Mouse (Mus musculus) T-helper 1 cell (primary cell): ENCODE results near the gene Dnajb6.
"Not testable (repeated sequence)": the region's sequence is repeated elsewhere in the genome, so short reads cannot be mapped to it uniquely, and the experiment has no call there.

Experiments used
- in situ Hi-C: fragments of 300-600 bp; cut with MboI, MseI; formaldehyde crosslinking; loops from one replicate; pipeline ENCODE4 v1.15.1; 2025; ENCODE audit warnings: high pct_unique_total_duplicates

The Dnajb6 gene

DNA sequence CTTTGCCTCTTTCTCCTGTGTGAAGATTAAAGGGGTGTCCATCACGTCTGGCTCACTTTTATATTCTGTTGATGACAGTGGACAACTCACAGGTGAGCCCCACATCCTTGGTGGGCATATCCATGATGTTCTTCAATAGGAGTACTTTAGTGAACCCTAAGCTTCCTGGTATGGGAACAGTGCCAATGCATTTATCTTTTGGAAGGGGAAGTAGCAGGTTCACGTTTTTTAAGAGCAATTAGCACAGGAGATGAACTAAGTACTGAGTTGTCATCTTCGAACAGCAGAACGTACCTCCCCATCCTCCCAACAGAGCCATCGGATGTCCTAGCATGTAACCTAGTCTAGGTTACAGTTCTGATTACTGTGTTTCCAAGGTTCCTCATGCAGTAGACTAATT lies 23.8 kb downstream of the Dnajb6 start:
- in situ Hi-C loops, result no loop called here

DNA sequence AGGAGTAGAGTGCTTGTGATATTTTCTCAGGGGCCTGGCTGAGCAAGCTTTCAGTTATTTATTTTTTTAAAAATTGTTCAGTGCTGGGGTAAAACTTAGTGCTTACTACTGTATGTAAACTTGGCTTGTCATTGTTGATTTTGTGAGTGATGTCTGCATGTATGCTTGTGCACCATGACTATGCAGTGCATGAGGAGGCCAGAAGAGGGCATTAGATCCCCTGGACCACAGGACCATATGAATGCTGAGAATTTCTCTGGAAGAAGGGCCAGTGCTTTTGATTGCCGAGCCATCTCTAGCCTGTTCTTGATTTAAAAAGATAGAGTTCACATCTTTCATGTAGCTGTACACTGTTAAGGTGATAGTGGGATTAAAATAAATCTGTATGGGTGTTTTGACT lies 35.4 kb downstream of the Dnajb6 start:
- in situ Hi-C loops, result no loop called here

DNA sequence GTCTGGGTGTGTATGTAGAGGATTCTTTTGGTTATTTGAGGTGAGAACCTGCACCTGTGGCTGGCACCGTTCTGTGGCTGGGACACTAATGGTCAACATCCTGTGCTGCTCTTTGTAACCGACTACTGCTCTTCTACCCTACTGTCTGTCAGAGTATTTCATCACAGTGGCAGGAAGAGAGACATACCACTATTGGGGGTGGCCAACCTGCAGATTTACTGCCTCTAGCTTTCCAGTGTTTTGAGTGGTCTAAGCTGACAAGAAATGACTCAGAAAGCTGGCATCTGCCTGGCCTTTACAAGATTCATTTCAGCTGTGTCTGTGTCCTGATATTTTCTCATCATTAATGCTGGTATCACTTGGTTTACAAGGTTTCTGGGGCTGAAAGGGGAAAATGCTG lies 36.5 kb downstream of the Dnajb6 start:
- in situ Hi-C loops, result no loop called here

DNA sequence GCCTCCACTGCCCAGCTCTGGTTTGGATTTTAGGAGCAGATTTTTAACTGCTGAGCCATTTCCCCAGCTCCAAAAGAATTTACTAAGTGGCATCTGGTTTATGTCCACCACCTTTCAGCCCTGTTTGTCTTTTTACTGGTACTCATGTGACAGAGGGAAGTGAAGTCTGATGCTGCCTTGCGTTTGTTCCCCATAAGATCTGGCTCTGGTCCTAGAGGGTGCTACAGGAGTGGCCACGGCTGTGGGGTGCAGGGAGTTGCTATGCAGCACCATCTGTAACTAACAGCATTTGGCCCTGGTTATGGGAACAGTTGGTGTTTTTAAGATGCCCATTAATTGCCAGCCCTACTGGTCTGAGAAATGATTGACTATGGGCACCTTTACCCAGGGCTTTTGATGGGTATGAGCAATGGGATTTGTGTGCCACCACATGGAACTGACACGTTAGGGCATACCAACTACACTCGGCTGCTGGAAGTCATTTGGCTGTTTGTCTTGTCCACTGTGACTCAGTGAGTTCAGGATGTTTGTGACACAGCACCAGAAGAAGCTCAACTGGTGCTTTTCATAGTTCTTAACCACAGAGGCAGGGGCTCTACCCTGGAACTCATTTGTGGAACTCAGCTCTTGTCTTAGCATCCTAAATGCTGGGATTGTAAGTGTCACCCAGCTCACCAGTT lies 37.3 kb downstream of the Dnajb6 start:
- in situ Hi-C loops, result no loop called here

DNA sequence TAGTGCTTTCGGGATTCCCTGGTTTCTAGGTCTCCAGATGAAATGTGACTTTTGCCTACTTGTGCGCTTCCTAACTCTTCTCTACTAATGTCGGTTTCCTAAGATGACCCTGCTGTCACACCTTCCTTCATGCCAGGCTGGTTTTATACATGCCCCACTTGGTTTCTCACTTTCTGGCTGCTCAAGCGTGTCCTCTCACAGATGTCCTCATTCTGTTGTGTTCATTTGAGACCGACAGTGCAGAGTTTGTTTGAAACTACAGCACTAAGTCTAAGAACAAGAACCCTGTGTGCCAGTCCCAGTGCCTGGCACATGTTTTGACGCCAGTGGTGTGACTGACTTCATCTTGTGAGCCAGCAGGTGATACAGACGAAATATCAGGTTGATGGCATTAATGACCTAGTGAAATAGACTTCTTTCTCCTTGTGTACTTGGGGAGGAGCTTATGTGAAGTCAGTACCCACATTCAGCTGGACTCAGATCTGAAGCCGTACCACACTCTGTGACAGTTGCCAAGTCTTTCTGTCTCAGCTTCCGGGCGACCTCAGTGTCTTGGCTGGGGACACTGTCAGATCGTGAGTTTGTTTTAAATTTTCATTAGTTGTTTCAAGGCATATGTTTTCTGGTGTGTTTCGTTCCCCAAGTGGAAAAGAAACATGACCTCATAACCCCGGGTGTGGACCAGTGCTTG lies 38.1 kb downstream of the Dnajb6 start:
- in situ Hi-C loops, result no loop called here

DNA sequence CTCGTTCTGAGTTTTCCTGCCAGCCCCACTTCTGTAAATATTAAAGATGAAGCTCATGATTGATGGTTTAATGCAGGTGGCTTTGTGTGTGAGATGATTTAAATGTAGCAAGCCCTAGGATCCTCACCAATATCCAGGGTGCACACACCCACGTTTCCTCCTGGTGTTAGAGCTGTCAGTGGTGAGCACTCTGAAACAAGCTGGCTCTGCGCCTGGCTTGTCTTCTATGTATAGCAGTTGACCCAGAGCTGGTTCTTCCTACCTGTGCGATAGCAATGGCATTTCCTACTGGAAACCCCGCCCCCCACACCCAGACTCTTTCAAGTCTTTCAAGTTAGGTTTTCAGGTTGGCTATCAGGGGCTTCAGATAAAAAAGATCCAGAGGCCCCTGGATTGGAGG lies 39.9 kb downstream of the Dnajb6 start:
- in situ Hi-C loops, result no loop called here

DNA sequence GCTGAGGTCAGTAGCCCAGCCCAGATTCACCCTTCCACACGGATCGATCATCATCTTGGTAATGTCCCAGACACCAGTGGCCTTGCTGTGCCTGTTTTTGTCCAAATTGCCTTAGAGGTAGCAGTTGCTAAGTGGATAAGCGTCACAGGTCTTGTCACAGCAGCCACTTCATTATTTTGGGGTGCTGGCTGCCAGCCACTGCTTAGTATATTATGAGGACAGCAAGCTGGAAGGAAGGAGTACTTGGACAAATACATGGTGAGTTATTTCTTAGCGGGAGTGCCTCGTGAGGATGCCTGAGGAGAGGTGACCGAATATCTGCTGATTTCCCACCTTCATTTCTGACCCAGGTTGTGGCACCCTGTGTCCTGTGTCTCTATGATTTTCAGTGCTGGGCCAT lies 42.5 kb downstream of the Dnajb6 start:
- in situ Hi-C loops, result no loop called here

DNA sequence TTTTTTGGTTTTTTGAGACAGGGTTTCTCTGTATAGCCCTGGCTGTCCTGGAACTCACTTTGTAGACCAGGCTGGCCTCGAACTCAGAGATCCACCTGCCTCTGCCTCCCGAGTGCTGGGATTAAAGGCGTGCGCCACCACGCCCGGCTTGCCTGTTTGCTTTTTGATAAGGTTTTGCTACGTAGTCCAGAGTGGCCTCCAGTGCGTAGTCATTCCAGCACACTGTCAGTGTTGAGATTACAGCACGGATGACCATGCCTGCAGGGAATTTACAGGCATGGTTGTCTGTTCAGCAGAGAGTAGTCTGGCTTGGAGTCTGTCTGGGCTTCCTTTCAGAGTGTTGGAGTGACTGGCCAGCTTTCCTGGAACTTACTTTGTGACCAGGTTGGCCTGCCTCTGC lies 44.2 kb downstream of the Dnajb6 start:
- in situ Hi-C loops, result not testable (repeated sequence)

DNA sequence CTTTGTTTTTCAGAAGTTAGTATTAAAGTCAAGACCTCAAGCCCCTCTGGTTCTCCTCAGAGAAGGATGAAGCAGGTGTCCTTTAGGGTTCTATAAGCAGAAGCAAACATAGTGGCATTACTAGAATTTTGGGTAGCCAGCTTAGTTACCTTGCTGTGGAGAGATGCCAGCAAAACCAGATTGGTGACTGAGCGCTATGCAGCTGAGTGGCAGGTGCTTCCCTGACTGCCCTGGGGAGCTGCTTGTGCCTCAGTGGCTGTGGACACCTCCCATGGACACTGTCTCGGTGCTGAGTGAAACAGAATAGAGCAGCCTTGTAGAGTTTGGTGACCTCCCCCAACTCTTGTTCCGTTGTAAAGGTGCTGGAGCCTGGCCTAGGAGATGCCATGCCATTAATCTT lies 46.8 kb downstream of the Dnajb6 start:
- in situ Hi-C loops, result no loop called here

DNA sequence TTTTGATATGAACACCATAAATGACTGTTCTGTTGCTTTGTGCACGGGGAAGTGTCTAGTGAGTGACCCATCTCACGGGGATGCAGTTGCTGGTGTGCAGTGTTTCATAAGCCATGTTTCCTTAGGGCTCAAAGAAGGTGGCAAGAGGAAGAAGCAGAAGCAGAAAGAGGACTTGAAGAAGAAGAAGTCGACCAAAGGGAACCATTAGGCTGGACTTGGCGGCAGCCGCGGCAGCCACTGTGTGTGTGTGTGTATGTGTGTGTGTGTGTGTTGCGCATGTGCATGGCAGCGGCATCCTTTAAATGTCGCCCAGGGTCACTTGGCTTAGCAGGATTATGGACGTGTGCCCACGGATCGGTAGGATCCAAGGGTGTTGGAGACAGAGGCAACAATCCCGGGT lies 49.4 kb downstream of the Dnajb6 start:
- in situ Hi-C loops, result not testable (repeated sequence)

DNA sequence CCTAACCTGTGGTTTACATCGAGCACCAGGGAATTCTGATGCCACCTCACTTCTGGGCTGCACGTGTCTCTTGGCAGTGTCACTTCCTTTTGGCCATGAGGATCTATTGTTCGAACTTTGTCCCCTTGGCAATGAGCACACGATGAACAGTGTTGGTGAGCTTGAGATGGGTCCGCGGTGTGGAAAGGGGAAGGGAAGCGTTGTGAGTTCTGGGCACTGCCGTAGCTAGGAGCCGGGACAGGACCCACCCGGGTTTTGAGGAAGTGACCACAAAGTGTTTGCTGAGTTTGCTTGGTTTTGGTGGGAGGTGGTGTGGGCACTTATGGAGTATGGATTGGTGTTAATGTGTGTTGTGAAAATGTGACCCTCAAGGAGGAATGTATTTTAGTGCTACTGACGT lies 50.5 kb downstream of the Dnajb6 start:
- in situ Hi-C loops, result not testable (repeated sequence)

DNA sequence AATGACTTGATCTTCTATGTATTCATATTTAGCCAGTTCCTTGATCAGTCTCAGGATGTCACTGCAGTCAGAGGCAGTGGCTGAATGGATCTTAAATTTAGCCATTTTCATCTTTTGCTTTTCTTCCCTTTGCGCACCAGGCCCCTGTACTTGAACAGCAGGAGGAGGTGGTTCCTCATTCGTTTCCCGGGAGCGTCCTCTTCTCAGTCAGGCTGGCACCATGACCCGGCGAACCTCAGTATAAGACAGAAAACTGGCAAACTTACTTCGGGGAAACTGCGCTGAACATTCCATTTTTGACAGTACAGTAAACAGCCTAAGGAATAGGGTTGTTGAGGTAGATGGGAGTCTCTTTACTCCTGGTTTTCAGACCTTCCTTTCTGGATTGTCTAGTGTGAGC lies 59.4 kb downstream of the Dnajb6 start:
- in situ Hi-C loops, result not testable (repeated sequence)

DNA sequence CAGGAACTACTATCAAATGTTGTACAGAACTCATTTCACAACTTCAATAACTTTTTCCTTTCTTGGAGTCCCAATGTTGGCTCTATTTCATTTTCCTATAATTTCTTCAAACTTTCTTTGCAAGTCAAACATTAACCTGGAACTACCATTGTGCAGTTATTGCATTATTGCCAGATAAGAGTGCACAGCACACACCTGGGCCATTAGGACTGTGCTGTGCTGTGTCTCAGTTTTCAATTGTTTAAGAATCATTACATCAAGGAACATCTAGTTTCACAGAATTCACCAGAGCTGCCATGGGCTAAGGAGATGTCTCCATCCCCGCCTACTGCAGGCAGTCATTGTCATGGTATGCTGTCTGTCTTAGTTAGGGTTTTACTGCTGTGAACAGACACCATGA lies 73.5 kb downstream of the Dnajb6 start:
- in situ Hi-C loops, result no loop called here

DNA sequence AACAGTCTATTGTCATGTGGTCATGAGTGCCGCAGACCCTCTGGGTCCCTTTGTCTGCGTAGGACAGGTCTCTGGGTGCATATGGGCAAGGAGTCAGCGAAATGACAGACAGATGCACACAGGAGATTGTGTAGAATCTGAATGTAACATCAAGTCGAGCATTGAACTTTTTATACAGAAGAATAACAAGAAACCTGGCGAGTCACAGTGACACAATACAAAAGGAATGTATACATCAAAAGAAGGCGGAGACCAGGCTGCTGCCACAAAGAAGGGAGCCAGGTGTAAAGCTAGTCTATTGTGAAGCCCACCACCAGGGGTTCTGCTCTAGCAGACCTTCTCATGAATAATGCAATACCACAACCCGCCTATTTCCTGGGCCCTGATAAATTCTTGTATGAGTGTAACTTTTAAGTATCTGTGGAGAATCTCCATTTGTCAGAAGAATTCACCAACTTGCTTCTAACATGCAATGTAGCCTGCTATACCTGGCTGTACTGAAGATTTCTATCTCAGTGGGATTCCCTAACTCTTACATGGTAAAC lies 76.0 kb downstream of the Dnajb6 start:
- in situ Hi-C loops, result not testable (repeated sequence)

DNA sequence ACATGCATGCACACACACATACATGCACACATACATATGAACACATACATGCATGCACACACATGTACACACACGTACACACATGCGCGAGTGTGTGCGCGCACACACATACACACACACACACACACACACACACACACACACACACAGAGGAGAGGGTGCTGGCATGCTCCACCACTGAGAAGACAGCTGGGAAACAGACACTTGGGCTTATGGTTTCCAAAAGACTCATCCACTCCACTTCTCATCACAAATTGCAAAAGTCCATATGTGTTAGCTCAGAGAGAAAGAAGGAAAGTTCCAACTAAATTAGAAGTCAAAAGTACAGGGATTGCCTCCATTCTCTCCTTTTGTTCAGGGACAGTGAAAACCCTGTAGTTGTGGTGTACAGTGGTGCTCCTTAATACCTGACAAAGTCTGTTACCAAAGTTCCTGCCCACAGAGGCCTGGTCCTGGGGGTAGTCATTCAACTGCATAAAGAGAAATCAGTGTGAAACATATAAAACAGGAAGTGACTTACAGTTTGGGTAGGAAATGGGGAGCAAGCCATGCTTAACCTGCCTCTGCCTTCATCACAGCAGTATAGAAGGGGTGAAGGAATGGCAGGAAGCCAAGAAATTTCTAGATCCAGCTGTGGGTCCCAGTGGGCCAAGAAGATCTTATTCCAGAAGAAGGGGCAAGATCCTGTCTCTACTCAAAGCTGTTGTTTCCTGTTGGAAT lies 81.2 kb downstream of the Dnajb6 start:
- in situ Hi-C loops, result no loop called here

DNA sequence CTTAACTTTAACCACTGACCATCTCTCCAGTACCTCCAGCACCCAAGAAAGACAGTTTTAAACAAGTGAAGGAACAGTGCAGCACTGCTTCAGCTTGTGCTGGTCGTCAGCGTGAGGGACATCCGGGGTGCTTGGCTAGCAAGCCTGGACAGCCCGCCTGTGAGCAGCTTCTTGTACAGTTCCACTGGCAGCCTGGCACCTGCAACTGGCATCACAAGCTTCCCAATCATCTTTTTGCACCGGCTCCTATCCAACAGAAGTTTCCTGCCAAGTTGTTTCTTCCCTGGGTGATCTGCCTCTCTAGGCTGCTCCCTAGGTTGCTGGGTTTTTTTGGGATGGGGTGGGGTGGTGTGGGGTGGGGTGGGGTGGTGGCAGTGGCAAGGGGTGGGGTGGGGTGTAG lies 81.9 kb downstream of the Dnajb6 start:
- in situ Hi-C loops, result no loop called here

DNA sequence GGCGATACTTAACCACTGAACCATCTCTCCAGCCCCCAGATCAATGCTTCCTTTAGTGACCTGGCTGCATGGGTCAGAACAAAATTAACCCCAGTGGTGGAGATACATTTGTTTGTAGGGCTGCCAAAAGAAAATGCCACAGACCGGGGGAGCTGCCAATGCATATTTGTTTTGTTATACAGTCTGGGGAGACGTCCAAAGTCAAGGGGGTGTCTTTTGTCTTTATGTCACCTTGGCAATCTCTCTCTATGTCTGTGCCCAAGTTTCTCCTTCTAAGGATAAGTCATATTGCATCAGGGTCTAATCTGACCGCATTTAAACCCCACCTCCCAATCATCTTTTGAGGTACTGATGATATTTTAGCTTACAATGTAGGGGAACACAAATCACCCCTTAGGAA lies 82.8 kb downstream of the Dnajb6 start:
- in situ Hi-C loops, result no loop called here

DNA sequence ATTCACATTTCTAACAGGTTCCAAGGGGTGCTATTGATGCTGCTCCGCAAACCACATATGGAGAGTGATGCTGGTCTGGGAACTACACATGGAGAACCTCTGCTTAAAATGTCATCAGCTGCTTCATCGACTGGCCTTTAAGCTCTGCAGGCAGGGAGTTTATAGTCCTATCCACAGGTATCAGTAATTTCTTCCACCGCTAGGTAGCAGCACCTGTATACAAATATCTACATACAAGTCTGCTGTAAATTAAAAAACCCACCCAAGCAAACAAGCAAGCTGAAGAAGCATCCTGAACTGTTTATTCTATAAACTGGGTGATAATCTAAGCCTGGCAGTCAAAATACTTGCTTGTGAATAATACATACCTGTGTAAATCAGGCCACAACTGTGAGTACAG lies 89.3 kb downstream of the Dnajb6 start:
- in situ Hi-C loops, result loop anchor here (25.0 kb wide), 1 partner anchor 188 kb away; the partner anchor contains the start of gene Il6

DNA sequence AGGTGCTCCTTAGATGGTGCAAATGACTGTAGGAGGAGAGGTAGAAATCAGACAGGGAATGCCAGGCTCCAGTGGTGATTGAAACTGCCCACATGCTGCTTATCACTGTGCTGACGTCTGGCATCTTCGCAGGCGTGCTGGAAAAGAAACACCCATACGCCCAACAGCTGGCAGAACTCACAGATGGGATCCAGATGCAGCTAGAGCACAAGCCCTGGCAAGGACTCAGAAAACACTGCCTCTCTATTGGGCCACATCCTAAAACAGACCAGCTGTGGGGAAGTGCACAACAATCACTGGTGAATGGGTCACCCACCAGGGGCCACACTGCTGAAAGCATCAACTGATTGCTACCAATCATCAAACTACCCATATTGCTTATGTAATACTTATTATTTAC lies 91.3 kb downstream of the Dnajb6 start:
- in situ Hi-C loops, result loop anchor here (25.0 kb wide), 1 partner anchor 186 kb away; the partner anchor contains the start of gene Il6

DNA sequence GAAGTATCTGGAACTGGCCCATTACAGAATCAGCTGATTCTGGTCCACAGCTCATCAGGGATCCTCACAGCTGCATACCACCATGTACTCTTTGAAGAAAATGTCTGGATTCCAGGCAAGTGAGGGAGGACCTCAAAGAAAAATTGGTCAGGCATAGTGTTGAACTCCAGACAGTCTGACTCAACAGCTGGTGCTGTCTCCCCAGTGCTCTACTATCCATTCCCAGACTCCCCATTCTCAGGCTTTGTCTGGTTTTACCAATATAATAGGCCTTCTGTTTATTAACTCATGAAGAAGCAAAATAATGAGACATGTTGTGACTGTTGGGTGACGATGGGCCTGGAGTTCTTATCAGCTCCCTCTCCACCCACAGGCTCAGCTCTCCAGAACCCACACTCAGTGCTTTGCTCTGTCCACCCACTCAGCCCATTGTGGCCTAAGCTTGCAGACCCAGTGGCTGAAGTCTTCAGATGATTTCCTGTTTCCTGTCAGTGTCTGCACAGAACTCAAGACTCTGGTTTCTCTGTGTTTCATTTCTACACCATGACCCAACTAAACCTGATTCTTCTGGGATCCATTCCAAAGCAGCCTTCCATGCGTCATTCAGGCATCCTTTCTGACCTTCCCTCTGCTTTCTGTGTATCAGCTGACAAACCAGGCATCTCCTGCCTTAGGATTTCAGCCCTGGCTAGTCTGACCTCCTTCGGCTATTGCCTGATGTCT lies 107.1 kb downstream of the Dnajb6 start:
- in situ Hi-C loops, result loop anchor here (25.0 kb wide), 1 partner anchor 170 kb away; the partner anchor contains the start of gene Il6

DNA sequence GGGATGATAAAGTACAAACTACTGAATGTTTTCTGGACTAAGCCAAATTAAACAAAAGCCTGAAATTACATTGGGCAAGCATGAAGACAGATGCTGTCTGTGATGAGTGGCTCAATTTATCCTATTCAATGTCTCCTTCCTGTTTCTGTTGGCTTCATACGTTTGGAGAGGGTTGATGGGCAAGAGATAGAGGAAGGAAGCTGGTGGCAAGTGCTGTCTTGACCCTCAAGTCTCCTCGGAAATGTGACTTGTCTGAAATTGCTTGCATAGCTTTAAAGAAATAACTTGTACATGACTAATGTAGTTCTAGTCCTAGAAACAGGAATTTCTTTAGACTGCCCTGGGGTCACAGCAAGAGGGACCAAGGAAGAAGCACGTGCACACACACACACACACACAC lies 109.5 kb downstream of the Dnajb6 start:
- in situ Hi-C loops, result loop anchor here (25.0 kb wide), 1 partner anchor 167 kb away; the partner anchor contains the start of gene Il6

DNA sequence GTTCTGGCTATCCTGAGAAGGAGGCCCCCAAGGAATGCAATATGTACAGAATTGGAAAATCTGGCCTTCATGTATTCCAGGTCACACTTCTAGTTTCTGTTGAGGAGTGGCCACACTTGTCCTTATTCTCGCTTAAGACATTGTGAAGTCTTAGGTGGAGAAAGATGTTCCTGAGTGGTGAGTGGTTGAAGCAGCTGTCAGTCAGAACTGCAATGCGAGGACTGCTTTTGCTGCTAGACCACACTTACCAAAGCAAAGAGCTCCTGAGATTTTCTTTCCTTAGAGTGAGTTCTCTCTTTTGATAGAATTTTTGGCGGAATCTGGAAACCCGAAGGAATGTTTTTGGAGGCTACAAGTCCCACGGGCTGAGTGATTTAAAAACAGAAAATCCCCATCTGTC lies 112.0 kb downstream of the Dnajb6 start:
- in situ Hi-C loops, result loop anchor here (25.0 kb wide), 1 partner anchor 165 kb away; the partner anchor contains the start of gene Il6
